Comparison of ENCODE assay signal across 8 mouse cellular contexts in the genomic region with DNA sequence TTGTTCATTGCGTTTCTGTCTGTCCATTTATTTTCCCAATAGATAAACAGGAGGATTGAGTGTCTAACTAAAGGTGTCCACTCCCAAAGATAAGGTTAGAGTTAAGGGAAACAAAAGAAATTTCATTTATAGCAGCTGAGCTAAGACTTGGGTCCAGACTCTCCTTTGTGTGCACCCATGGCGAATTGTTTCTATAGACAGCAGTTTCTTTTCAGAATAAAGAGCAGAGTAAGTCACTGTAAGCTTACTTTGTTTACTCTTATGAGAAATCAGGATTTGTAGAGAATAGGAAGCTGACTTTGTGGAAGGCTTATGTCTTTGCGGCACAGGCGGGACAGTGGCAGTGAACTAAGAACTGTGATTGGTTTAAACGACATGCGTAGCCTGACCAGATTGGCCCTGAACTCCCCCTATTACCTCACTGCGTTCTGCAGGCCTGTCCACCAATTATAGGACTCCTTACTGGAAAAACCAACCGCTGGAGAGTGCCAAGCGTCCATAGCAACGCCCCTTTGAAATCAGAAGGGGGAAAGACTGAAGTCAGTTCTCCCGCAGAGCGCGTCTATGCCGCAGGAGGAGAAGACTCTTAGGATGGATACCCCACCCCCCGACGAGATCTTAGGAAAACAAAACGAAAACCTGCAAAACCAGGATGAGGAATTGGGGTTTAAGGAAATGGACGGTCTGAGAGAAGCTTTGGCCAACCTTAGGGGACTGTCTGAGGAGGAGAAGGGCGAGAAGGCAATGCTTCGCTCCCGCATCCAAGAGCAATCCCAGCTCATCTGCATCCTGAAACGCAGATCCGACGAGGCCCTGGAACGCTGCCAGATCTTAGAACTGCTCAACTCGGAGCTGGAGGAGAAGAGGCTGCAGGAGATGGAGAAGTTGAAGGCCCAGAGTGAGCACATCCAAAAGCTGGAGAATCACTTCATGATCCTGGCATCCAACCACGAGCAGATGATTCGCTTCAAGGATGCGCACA. TPM values are rescaled to one million over a fixed set of nuclear protein-coding genes. Genes with fewer than 3 reads are reported as not detected.
DNase-seq lines count a peak whose midpoint lies in the region; TF ChIP-seq lines count a peak whose summit lies in the region.

A gene (plus strand): TSS at position 558 of the 982 bp plus-strand sequence.

- peak within 1 kb of the TSS; percentile 58 for H3K4me3 ChIP-seq in left cerebral cortex, adult 2 months

- TF ChIP-seq CTCF in left cerebral cortex, adult 2 months (IDR thresholded peaks at IDR 0.05): no peak

- intact Hi-C loops in gastrocnemius, postnatal 14 days (cut with DNase I; ENCODE audit: low total_unique reads): no loop called here
- intact Hi-C loops in left cerebral cortex, adult 2 months (cut with DNase I): loop anchor here (1.0 kb wide), 2 partner anchors 16 to 47 kb away; a partner anchor contains a TSS

- peak within 1 kb of the TSS; percentile 34; the same call in 1 of the 2 replicates for H3K27ac ChIP-seq in left cerebral cortex, adult 2 months

- DNase-seq in adrenal gland, adult 8-10 months: peak; percentile 84
- peak; percentile 87 for DNase-seq in embryo, embryonic 10 days (ENCODE audit: low spot score)
- peak; percentile 81 for DNase-seq in gastrocnemius, postnatal 14 days
- peak; percentile 68 for DNase-seq in induced T-regulatory cell, adult 2 months (ENCODE audit: low read depth)
- peak; percentile 69 to 74 for DNase-seq in left cerebral cortex, adult 2 months (ENCODE audit: extremely low spot score in 1 of 2, low spot score in 2 of 2)
- DNase-seq in lung, postnatal 4 days: peak; percentile 83 to 86
- DNase-seq in retina, postnatal 1 day: peak; percentile 94
- no peak for DNase-seq in thymus, postnatal 14 days

RNA-seq across cellular contexts. Expression of the gene that starts here (rescaled TPM):
- total RNA-seq in adrenal gland, adult 8-10 months (2022): 1 to 10 TPM in 1 of 4 experiments, under 1 TPM in 3; 0.35 to 1.1 (median 0.52) TPM
- total RNA-seq in gastrocnemius, postnatal 14 days (2021): under 1 TPM in 1 of 2 experiments, not detected in 1; 0.13 TPM
- total RNA-seq in left cerebral cortex, adult 2 months (2021): under 1 TPM; 0.91 to 0.96 TPM

Comparison
In these comparisons a context has a peak if more than half of its experiments do, and no peak if none do; other contexts are left out.
1. Peak in DNase-seq in gastrocnemius, postnatal 14 days; RNA of the gene not detected or under 1 TPM.
2. Peak in DNase-seq, H3K4me3 ChIP-seq and H3K27ac ChIP-seq in left cerebral cortex, adult 2 months; RNA of the gene not detected or under 1 TPM.